Mouse (Mus musculus) C2C12 (cell line): Measurements from ENCODE around the gene Pcdh8.

Experiments used
- CTCF ChIP-seq: IDR thresholded peaks from one replicate; pipeline ENCODE4 v1.5.1; 2011; ENCODE audit not compliant: control insufficient read depth, insufficient read depth, insufficient read length
- FOSL1 ChIP-seq: IDR thresholded peaks from one replicate; pipeline ENCODE4 v1.8.0; 2011; ENCODE audit warnings: mild to moderate bottlenecking, low read length; ENCODE audit not compliant: poor library complexity, insufficient read depth, severe bottlenecking
- MYOD1 ChIP-seq: IDR thresholded peaks from one replicate; pipeline ENCODE4 v1.6.1; 2011; ENCODE audit warnings: low read depth; ENCODE audit not compliant: control insufficient read depth, insufficient read length
- USF1 ChIP-seq: IDR thresholded peaks from one replicate; pipeline ENCODE4 v1.6.1; 2011; ENCODE audit warnings: low read depth, mild to moderate bottlenecking, control low read depth, moderate library complexity

DNA sequence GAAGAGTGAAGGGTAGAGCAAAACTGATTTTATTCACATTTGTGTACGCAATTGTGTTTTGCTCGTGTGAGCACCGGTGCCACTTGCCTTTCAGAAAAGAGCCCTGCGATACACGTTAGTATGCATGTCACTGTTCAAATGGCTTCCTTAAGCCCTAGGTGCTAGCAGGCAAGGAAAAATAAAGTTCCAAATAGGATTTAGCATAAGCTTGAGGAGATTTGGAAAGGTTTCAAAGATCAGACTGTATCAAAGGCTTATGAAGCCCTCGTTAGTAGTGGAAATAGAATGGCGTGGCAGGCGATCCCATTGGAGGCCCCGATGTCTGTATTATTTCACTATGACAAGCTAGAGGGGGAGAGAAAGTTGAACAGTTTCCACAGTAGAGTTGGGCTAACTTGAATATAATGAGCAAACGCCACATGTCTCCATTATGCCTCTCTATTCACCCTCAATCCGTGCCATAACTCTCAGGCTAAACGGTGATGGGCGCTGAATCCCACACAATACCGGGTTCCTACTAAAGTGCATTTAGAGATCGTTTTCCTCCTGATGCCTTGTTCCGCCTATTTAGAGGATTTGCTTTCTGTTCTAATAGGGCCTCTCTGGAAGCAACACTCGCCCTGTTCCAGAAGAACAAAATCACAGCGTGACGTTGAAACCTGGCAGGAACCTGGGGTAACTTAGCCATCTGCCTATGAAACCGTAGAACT is 845 bp upstream of the Pcdh8 start:
- TF ChIP-seq CTCF: no peak
- no peak for TF ChIP-seq MYOD1
- no peak for TF ChIP-seq USF1
- TF ChIP-seq FOSL1: no peak
